Mouse (Mus musculus) CD8-positive naive resting alpha-beta T cell, adult 2 months (primary cell): ENCODE results near the gene H2-M10.4.
"Not testable (repeated sequence)": the region's sequence is repeated elsewhere in the genome, so short reads cannot be mapped to it uniquely, and the experiment has no call there.

Experiments used
- DNase-seq, 2 experiments: peaks; one replicate each; pipeline ENCODE4 v3.0.0; 2022; ENCODE audit warnings: low read depth in 2 of 2, low spot score in 2 of 2

H2-M10.4 gene

DNA sequence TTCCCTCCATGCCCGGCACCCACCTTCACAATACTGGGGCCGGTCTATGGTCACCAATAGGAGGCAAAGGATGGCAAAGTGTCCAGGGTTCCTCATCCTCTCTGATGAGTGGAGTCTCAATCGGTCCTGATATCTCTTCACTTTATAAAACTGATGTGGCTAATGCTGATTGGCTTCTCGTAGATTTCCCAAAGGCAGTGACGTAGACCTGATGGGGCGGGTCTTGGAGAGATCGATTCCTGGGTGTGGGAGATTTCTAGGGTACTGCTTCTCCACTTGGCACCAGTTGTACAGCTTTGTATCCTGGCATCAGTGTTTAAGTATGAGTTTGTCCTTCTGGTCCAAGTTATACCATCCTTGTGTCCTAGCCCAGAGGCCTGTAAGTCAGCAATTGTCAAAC, at the start of gene H2-M10.4:
TSS of gene H2-M10.4 (minus strand) at position 101 of the 400 bp plus-strand sequence.
- DNase-seq: no peak

DNA sequence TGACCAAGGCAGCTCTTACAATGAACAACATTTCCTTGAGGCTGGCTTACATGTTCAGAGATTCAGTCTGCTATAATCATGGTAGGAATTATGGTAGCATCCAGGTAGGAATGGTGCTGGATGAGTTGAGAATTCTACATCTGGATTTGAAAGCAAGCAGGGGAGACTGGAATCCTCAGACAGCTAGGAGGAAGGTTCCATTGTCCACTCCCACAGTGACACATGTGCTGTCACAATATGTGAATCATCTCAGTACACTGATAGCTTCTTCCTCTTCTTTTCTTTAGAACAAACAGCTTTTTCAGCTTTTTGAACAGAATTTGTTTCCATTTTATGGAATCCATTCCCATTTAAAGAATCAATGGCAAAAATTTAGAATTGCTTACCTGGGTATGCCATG, 41.8 kb upstream of the H2-M10.4 start:
- no peak for DNase-seq

DNA sequence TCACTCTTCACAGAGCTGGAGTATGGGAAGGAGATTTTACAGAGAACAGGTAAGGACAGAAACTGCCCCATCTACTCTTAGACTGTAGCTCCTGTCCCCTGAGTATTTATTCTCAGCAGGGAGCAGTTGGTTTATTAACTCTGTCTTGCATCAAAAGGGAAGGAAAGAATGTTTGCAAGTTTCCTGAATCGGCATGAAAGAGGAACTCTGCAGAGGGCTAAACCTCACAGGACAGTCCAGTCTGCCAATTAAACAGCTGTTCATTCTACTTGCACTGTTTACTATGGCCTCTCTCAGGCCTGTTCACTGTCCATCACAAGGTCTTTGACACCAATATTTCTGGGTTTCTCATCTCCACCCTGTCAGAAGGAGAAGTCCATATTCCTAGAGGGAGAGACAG, 38.3 kb upstream of the H2-M10.4 start:
- DNase-seq: no peak

DNA sequence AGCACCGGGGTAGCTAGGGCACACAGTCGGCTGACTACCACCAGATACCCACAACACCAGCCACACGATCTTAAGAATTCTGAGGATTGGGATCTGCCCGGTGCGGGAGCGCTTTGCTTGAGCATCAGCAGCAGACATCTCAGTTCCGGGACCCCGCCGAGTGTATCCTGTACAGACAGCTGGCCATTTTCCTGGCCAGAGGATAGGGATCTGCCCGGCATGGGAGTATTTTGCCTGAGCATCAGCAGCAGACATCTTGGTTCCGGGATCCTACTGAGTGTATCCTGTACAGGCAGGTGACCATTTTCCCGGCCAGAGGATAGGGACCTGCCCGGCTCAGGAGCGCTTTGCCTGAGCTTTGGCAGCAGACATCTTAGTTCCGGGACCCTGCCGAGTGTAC, 26.0 kb upstream of the H2-M10.4 start:
- DNase-seq: not testable (repeated sequence)

DNA sequence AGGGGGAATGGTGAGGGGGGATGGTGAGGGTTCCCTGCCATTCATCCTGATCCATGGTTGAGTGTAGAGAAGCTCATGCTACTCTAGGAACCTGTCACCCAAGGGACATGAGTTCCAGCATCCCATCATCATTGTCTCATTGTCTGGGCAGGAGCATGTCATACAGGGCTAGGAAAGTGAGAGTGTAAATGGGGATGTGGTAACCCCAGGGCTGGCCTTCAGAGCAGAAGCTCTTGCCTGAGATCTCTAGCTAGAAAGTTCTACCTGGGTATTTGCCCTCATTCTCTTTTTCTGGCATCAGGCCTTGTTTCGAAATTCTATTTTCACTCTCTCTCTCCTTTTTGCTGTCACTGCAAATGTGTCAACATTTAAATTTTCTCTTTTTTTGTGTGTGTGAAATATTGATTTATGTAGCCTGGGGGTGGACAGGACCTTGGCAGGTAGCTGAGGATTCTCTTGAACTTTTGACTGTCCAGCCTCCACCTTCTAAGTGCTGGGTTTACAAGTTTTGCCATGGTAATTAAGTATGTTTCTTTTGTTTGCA, 24.6 kb upstream of the H2-M10.4 start:
- no peak for DNase-seq

DNA sequence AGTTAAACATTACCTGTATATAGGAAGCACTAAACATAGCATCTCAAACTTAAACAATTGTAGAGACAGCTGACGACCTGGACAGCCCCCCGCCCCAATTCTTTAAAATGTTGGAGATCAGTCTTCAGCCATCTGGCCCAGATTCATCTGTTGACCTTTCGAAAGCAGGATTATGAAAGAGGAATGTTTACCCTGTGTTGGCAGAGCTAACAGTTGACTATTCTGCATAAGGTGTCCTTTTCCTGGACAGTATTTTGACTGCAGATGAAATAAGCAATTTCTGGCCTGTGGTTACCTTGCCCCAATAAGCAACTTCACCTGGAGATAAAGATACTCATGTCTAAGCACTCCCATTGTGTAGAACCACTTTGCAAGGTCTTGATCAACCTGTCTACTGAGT, 21.7 kb upstream of the H2-M10.4 start:
- no peak for DNase-seq

DNA sequence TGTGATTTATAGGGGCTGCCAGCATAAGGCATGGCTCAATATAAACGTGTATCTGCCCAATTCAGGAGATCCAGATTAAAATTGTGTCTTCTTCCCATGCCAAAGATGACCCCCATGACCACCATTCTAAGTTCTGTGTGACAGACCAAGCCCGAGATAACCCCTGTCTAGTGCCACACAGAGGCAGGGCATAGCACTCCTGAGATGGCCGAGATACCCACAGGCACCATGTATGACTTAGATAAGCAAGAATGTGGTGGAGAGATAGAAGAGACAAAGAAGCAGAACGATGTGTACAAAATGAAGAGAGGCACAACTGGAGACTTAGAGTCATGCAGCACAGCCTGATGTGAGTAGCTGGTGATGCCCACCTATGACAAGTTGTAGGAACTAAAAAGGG, 5.9 kb downstream of the H2-M10.4 start:
- no peak for DNase-seq

DNA sequence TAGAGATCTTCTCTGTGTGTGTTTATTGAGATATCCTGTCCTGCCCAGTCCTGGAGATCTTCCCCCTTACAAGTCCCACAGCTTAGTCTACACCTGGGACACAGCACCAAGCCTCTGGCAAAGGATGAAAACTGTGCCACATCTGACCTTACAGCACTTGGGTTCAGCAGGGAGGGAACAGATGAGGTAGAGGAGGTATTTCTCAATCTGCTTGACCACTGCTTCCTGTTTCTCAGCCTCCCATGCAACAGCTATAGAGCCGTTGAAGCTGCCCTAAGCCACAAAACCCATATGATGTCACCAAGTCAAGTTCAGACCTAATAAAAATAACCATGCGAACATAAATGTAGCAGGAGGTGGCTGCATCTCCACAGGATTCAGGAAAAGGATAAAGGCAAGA, 30.7 kb downstream of the H2-M10.4 start:
- no peak for DNase-seq

DNA sequence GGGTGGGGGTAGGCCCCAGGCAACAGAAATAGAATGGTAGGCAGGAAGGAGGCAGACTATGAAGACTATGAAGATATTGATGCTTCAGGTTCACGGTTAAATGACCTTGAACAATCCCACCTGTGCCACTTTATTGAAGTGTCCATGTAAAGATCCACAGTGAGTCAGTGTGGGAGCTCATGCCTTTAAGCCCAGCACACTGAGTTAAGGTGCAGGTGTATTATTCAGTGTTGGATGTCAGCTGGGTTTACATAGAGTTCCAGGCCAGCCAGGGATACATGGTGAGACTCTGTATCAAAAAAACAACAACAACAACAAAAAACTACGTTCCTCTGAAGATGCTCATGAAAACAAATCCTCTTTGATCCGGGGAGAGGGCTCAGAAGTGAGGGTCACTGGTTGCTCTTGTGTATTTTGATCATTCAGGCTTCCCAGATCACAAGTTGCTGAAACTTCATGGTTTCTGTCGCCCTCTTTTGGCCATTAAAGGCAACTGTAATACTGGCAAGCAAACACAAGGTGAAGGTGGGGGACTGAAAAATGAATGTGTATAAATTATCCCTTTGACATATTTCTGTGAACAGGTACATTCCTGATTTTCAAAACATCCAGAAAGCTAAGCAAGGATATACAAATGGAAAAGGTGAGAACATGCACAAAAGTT, 43.9 kb downstream of the H2-M10.4 start:
- DNase-seq: peak; percentile 5 to 34

DNA sequence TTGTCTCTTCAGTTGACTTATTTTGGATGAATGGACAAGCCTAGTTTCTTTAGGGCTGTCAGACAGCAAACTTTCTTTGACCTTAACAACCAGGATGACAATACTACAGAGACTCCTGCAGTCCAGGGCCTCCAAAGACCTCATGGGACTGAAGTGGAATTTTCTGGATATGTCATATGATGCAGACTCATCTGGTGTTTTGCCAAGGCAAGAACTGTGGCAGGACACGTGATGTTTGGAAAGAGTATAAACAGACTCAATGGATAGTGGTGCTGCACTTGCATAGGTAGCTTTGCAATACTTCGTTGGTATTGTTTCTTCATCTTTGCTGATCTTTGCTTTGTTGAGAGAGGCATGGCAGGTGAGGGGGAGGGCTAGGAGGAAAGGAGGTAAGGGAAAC, 44.7 kb downstream of the H2-M10.4 start:
- no peak for DNase-seq

DNA sequence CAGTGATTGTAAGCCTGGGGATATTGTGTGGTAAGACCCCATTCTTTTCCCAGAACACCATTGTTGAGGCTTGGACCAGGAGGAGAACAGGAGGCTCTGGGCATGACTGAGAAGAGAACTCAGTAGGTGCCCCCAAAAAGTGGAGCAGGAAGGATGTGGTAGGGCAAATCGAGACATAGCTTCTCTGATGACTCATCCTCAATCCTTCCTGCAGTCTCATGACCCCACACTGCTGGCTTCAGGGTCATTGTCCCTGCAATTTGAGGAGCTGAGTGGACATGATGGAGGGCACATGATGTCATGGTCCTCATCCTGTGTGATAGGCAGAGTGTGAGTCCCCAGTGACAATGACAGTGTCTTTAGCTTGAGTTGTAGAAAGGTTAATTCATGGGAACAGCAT, 46.7 kb downstream of the H2-M10.4 start:
- no peak for DNase-seq

DNA sequence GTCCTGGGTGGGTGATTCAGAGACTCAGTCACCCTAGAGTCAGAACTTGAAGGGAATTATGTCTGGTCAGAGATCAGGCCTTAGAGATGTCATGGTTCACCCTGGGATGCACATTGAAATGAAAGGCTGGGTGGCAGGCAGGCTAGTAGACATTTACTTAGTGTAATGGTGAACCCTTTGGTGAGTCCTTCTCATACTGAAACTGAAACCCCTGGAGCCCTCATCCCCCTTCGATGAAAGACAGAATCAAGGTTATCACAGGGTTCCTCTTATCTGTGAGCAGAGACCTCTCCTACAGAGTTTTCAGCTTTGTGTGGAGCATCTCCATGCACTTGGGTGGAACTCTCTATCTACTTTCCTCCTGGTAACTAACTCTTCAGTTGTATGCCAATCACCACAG, 47.8 kb downstream of the H2-M10.4 start:
- no peak for DNase-seq
